Mouse (Mus musculus): Measurements from ENCODE around the gene Gm21776.
"Not testable (repeated sequence)": the region's sequence is repeated elsewhere in the genome, so short reads cannot be mapped to it uniquely, and the experiment has no call there.

The Gm21776 gene

DNA sequence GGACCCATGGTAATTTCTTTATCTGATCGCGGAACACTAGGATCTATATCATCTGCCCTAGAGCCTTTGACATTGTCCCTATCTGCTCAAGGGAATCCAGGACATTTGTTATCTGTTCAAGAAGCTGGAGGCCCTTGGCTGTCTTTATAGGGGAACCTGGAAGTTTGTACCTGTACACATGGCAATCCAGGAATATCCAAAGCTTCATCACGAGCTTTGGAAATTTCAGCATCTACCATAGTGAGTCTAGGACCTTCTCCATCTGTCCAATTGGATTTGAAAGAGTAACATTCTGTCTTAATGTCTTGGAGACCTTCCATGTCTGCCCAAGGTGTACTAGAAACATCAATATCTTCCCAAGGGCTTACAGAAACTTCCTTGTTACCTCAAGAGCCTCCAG is at the start of gene Gm21776:
Gene Gm21776, plus strand, starts transcription at position 301 of the 400 bp plus-strand sequence.
- DNase-seq, result not testable (repeated sequence)

All from thymus, postnatal 25 days (tissue).